Mouse (Mus musculus) heart, postnatal 0 days (tissue): ENCODE results near the gene Usp49. TPM values are rescaled to one million over a fixed set of nuclear protein-coding genes. Genes with fewer than 3 reads are reported as not detected.

Experiments used
- ATAC-seq: fragments of 200-750 bp; cut with Nextera tagmentation; 2 replicates; pipeline ENCODE4 v1.8.0; 2017; ENCODE audit warnings: low read depth, moderate number of reproducible peaks, moderate library complexity; ENCODE audit not compliant: insufficient read depth
- DNase-seq: peaks from one replicate; pipeline ENCODE4 v3.0.0-alpha.2; 2016; ENCODE audit warnings: low spot score
- H3K27ac ChIP-seq: fragments of 300-500 bp; sonication (generic); 2 replicates; pipeline ENCODE4 v1.5.1; 2014; ENCODE audit warnings: low read depth, mild to moderate bottlenecking
- H3K27me3 ChIP-seq: fragments of 300-500 bp; sonication (generic); 2 replicates; pipeline ENCODE4 v1.6.1; 2014; ENCODE audit warnings: low read length, mixed read lengths; ENCODE audit not compliant: control insufficient read depth, insufficient read depth
- H3K36me3 ChIP-seq: fragments of 300-500 bp; sonication (generic); replicated peaks from 2 replicates; pipeline ENCODE4 v1.6.1; 2014; ENCODE audit warnings: low read length, mixed read lengths; ENCODE audit not compliant: control insufficient read depth, insufficient read depth
- H3K4me1 ChIP-seq: fragments of 300-500 bp; sonication (generic); 2 replicates; pipeline ENCODE4 v1.6.1; 2014; ENCODE audit warnings: antibody characterized with exemption; ENCODE audit not compliant: control insufficient read depth, insufficient read depth
- H3K4me2 ChIP-seq: fragments of 300-500 bp; sonication (generic); 2 replicates; pipeline ENCODE4 v1.6.1; 2014; ENCODE audit warnings: low read depth, mild to moderate bottlenecking, low read length, moderate library complexity
- H3K4me3 ChIP-seq: fragments of 300-500 bp; sonication (generic); 2 replicates; pipeline ENCODE4 v1.5.1; 2014; ENCODE audit warnings: low read depth, low read length
- H3K9ac ChIP-seq: fragments of 300-500 bp; sonication (generic); replicated peaks from 2 replicates; pipeline ENCODE4 v1.6.1; 2014; ENCODE audit warnings: low read depth, low read length, mixed read lengths
- H3K9me3 ChIP-seq: fragments of 300-500 bp; sonication (generic); replicated peaks from 2 replicates; pipeline ENCODE4 v1.6.1; 2016; ENCODE audit warnings: low read length; ENCODE audit not compliant: control insufficient read depth
- CTCF ChIP-seq: IDR thresholded peaks from 2 replicates; pipeline ENCODE4 v1.5.1; 2016; ENCODE audit warnings: antibody characterized with exemption, control low read depth, low read depth
- EP300 ChIP-seq: IDR thresholded peaks from 2 replicates; pipeline ENCODE4 v1.6.1; 2016; ENCODE audit warnings: antibody characterized with exemption, low read depth
- WGBS: fragments of 180-500 bp; shearing (Covaris S2); extraction: QIAGEN DNeasy Blood & Tissue Kit; methylation state at CpG from one replicate; pipeline ENCODE4 v1.1.7; 2014; 5-methylcytosine and 5-hydroxymethylcytosine counted together
- polyA plus RNA-seq: library from polyadenylated mRNA; unstranded; fragments of >200 nt; fragmentation: Nextera tagmentation; extraction: Ambion mirVana; gene quantifications from 2 replicates; pipeline ENCODE4 v1.2.1, GENCODE M21; 2015
- total RNA-seq: library from RNA; depleted of rRNA; stranded (reverse); fragments of >200 nt; gene quantifications from 2 replicates; pipeline ENCODE4 v1.2.3, GENCODE M21; 2014; ENCODE audit warnings: low replicate concordance

Gene Usp49
- total and polyA plus RNA-seq, 2 experiments from 2014 or later: 1.4 to 3.5 TPM

DNA sequence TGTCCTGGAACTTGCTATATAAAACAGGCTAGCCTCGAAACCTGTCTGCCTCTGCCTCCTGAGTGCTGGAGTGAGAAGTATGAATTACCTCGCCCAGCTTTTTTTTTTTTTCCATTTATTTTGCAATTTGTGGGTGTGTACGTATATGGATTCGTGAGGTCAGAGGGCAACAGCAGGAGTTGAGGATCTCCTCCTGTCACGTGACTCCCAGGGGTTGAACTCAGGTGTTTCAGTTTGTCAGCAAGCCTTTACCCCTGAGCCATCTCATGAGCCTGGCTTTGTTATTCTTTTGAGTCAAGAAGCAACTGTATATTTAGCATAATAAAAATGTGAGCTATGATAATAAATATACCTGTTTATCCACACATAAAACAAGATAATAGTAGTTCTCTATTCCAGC, 25.2 kb downstream of the Usp49 start:
- TF ChIP-seq EP300 (no peak), CTCF (no peak)
- Histone ChIP-seq H3K27me3 (no peaks in the 10 kb centered on the region), H3K4me2 (no peak overlapping the region), H3K4me3 (no peak overlapping the region), H3K4me1 (no peaks in the 10 kb centered on the region), H3K9ac (no peak overlapping the region), H3K9me3 (no peaks in the 10 kb centered on the region), H3K27ac (no peak overlapping the region), H3K36me3 (no peaks in the 10 kb centered on the region; the same call in 1 of the 2 replicates)
- 85% methylated on average over 5 of the region's 5 CpGs for WGBS
- DNase-seq (no peak), ATAC-seq (no peak)

DNA sequence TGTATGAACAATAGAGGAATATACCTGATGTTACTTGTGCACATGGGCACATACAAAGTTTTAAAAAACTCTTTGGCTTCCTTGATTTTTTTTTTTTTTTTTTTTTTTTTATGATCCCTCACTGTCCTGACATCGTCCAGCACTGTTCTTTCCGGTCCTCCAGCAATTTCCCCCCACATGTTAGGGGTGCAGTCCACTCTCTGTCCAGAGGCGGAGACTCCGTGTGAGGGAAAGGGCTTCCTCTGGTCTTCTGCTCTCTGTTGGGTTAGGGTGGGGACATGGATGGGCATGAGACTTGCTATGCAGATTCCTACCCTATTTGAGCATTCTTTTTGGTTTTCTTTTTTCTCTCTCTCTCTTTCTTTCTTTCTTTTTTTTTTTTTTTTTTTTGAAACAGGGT, 27.4 kb downstream of the Usp49 start:
- TF ChIP-seq CTCF (no peak), EP300 (no peak)
- 64% methylated on average over 4 of the region's 4 CpGs for WGBS
- no peak for DNase-seq

DNA sequence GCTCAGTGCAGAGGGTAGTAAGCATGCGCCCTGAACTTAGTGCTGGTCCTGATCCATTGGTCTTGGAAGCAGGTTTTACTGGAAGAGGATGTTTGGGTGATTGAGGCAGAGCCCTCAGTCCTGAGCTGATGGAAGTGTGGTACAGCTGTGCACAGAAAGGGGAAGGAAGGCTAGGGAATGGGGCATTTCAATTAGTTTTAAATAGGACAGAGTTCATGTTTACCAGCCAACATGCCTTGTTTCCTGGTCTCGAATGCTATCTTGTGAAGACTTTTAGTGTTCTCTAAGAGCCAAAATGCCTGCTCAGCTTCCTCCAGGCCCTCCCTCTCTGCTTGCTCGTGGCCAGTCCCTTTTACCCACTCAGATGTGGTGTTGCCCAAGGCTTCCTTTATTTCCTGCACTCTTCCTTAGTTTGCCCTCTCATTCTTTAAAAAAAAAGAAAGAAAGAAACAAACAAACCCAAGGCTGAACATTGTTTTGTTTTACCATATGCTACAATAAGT, 28.3 kb downstream of the Usp49 start:
- 72% methylated on average over 3 of the region's 3 CpGs for WGBS
- Histone ChIP-seq H3K9me3 (no peaks in the 10 kb centered on the region), H3K4me2 (no peak overlapping the region), H3K4me1 (no peaks in the 10 kb centered on the region), H3K36me3 (no peaks in the 10 kb centered on the region; the same call in 1 of the 2 replicates), H3K27ac (no peak overlapping the region), H3K27me3 (no peaks in the 10 kb centered on the region), H3K9ac (no peak overlapping the region), H3K4me3 (no peak overlapping the region)
- ATAC-seq (no peak), DNase-seq (no peak)
- TF ChIP-seq EP300: no peak
- no peak for TF ChIP-seq CTCF

More for the DNA sequence above, 27.4 kb downstream of the Usp49 start:
- Histone ChIP-seq H3K9ac (no peak overlapping the region), H3K4me1 (no peaks in the 10 kb centered on the region), H3K4me3 (no peak overlapping the region), H3K4me2 (no peak overlapping the region), H3K9me3 (no peaks in the 10 kb centered on the region), H3K27me3 (no peaks in the 10 kb centered on the region), H3K36me3 (no peaks in the 10 kb centered on the region; the same call in 1 of the 2 replicates), H3K27ac (no peak overlapping the region)
- ATAC-seq: no peak

- Histone ChIP-seq H3K9me3 (no peaks in the 10 kb centered on the region), H3K27ac (no peak overlapping the region), H3K4me2 (no peak overlapping the region), H3K4me1 (no peaks in the 10 kb centered on the region), H3K4me3 (no peak overlapping the region), H3K27me3 (no peaks in the 10 kb centered on the region), H3K9ac (no peak overlapping the region), H3K36me3 (no peaks in the 10 kb centered on the region)
- DNase-seq (no peak), ATAC-seq (no peak)
- WGBS: 66% methylated on average over 9 of the region's 9 CpGs
- TF ChIP-seq EP300: no peak
- no peak for TF ChIP-seq CTCF
Observed at GRCm38 (mm10) chr17:47663009-47663713, 32.7 kb downstream of the Usp49 start.

- no peaks in the 10 kb centered on the region for H3K9me3 ChIP-seq
Observed at GRCm38 (mm10) chr17:47664474-47664873, 34.0 kb downstream of the Usp49 start.

More at GRCm38 (mm10) chr17:47664474-47664873, 34.0 kb downstream of the Usp49 start:
- peak; percentile 8 for DNase-seq
- Histone ChIP-seq H3K4me3 (no peak overlapping the region), H3K27ac (0 out of 2 replicates have a peak overlapping the region, but pooled peaks have one; percentile 2), H3K4me2 (no peak overlapping the region), H3K9ac (no peak overlapping the region), H3K36me3 (no peaks in the 10 kb centered on the region), H3K27me3 (no peaks in the 10 kb centered on the region), H3K4me1 (no peaks in the 10 kb centered on the region)
- 55% methylated on average over 7 of the region's 7 CpGs for WGBS
- no peak for TF ChIP-seq CTCF
- no peak for TF ChIP-seq EP300
- ATAC-seq: no peak; the same call in 1 of the 2 replicates
